ENCODE assay signal across 8 mouse cellular contexts in genomic region chr2:131190344-131191004, GRCm38 (mm10). TPM values are rescaled to one million over a fixed set of nuclear protein-coding genes. Genes with fewer than 3 reads are reported as not detected.
DNase-seq lines count a peak whose midpoint lies in the region; ATAC-seq and TF ChIP-seq lines count a peak whose summit lies in the region.

No protein-coding gene starts in this region.

- H3K27ac ChIP-seq in intestine, postnatal 0 days (ENCODE audit: low read depth, low read length) = no peak overlapping the region
- 0 out of 2 replicates have a peak overlapping the region, but pooled peaks have one; percentile 24 for H3K27ac ChIP-seq in stomach, postnatal 0 days (replicated peaks)

- no peak for TF ChIP-seq CTCF in intestine, postnatal 0 days (IDR thresholded peaks at IDR 0.05; ENCODE audit: low read depth)
- TF ChIP-seq CTCF in stomach, postnatal 0 days (IDR thresholded peaks at IDR 0.05; ENCODE audit: low read depth) = no peak

- peaks cover 3% of the 10 kb centered on the region; the same call in 1 of the 2 replicates for H3K4me1 ChIP-seq in intestine, postnatal 0 days (replicated peaks; ENCODE audit: control insufficient read depth, insufficient read depth, low read length)
- peaks cover 9% of the 10 kb centered on the region for H3K4me1 ChIP-seq in stomach, postnatal 0 days (replicated peaks; ENCODE audit: control insufficient read depth, insufficient read depth)

- 55% methylated on average over 10 of the region's 10 CpGs for WGBS in intestine, postnatal 0 days
- WGBS in stomach, postnatal 0 days = 38% methylated on average over 10 of the region's 10 CpGs

- no peak overlapping the region for H3K4me2 ChIP-seq in intestine, postnatal 0 days (replicated peaks; ENCODE audit: low read depth)
- no peak overlapping the region for H3K4me2 ChIP-seq in stomach, postnatal 0 days (replicated peaks; ENCODE audit: low read depth)

- peak; percentile 86 for DNase-seq in embryo, embryonic 10.5 days (ENCODE audit: low spot score)
- peak; percentile 23 for DNase-seq in lung, postnatal 25 days (ENCODE audit: low spot score)
- DNase-seq in stomach, postnatal 0 days (ENCODE audit: low spot score) = no peak
- DNase-seq in ovary, postnatal 10 days (ENCODE audit: low spot score) = no peak
- no peak for DNase-seq in frontal cortex, postnatal 25 days (ENCODE audit: low spot score in 2 of 2)
- no peak for DNase-seq in ovary, adult 18-20 months (ENCODE audit: low spot score)

- no peaks in the 10 kb centered on the region for H3K27me3 ChIP-seq in intestine, postnatal 0 days (replicated peaks; ENCODE audit: control insufficient read depth, insufficient read depth, low read length)
- H3K27me3 ChIP-seq in stomach, postnatal 0 days (ENCODE audit: control insufficient read depth, insufficient read depth, low read length) = no peaks in the 10 kb centered on the region

- TF ChIP-seq EP300 in stomach, postnatal 0 days (optimal IDR thresholded peaks at IDR 0.05) = no peak

- H3K36me3 ChIP-seq in intestine, postnatal 0 days (ENCODE audit: control insufficient read depth, insufficient read depth) = peaks cover 26% of the 10 kb centered on the region
- H3K36me3 ChIP-seq in stomach, postnatal 0 days (ENCODE audit: control insufficient read depth, insufficient read depth, low read length) = peaks cover 18% of the 10 kb centered on the region

- no peaks in the 10 kb centered on the region for H3K9me3 ChIP-seq in intestine, postnatal 0 days (ENCODE audit: control insufficient read depth)
- no peaks in the 10 kb centered on the region for H3K9me3 ChIP-seq in stomach, postnatal 0 days (ENCODE audit: control insufficient read depth, low read length)

- H3K4me3 ChIP-seq in intestine, postnatal 0 days (ENCODE audit: low read depth, low read length) = no peak overlapping the region
- H3K4me3 ChIP-seq in stomach, postnatal 0 days (ENCODE audit: low read depth, low read length) = no peak overlapping the region

- ATAC-seq in CD4-positive, CD25-positive, alpha-beta regulatory T cell, adult 4 months = peak; percentile 6
- peak; percentile 20; the same call in 1 of the 2 replicates for ATAC-seq in intestine, postnatal 0 days
- no peak for ATAC-seq in stomach, postnatal 0 days (ENCODE audit: low FRiP score, low TSS enrichment)

- H3K9ac ChIP-seq in intestine, postnatal 0 days (ENCODE audit: low read depth, low read length) = no peak overlapping the region
- H3K9ac ChIP-seq in stomach, postnatal 0 days (ENCODE audit: low read length) = no peak overlapping the region; the same call in none of the 2 replicates

RNA-seq across cellular contexts. Expression of gene Spef1, which starts 3.4 kb away (rescaled TPM):
- under 1 TPM; 0.34 to 0.79 TPM for polyA plus RNA-seq in CD4-positive, CD25-positive, alpha-beta regulatory T cell, adult 4 months (2017; shearing (Covaris generic))
- polyA plus RNA-seq in intestine, postnatal 0 days (2015; fragmentation: Nextera tagmentation; extraction: Ambion mirVana) = 2.0 and 2.1 TPM in 2 replicates
- polyA plus RNA-seq in stomach, postnatal 0 days (2015; fragmentation: Nextera tagmentation; extraction: Ambion mirVana) = 2.5 and 2.9 TPM in 2 replicates

RNA-seq across cellular contexts. Expression of gene Cdc25b, which starts 3.7 kb away (rescaled TPM):
- 10 to 100 TPM; 49.8 to 63.9 TPM for polyA plus RNA-seq in CD4-positive, CD25-positive, alpha-beta regulatory T cell, adult 4 months (2017; shearing (Covaris generic))
- polyA plus RNA-seq in intestine, postnatal 0 days (2015; fragmentation: Nextera tagmentation; extraction: Ambion mirVana) = 10.9 and 12.4 TPM in 2 replicates
- polyA plus RNA-seq in stomach, postnatal 0 days (2015; fragmentation: Nextera tagmentation; extraction: Ambion mirVana) = 38.7 and 39.5 TPM in 2 replicates

RNA-seq across cellular contexts. Expression of gene Cenpb, which starts 10.6 kb away (rescaled TPM):
- polyA plus RNA-seq in CD4-positive, CD25-positive, alpha-beta regulatory T cell, adult 4 months (2017; shearing (Covaris generic)) = 1 to 10 TPM; 2.1 to 2.5 TPM
- polyA plus RNA-seq in intestine, postnatal 0 days (2015; fragmentation: Nextera tagmentation; extraction: Ambion mirVana) = 15.9 and 17.4 TPM in 2 replicates
- polyA plus RNA-seq in stomach, postnatal 0 days (2015; fragmentation: Nextera tagmentation; extraction: Ambion mirVana) = 12.2 and 13.9 TPM in 2 replicates

RNA-seq across cellular contexts. Expression of gene Ap5s1, which starts 16.4 kb away (rescaled TPM):
- polyA plus RNA-seq in CD4-positive, CD25-positive, alpha-beta regulatory T cell, adult 4 months (2017; shearing (Covaris generic)) = 10 to 100 TPM; 23.8 to 28.5 TPM
- polyA plus RNA-seq in intestine, postnatal 0 days (2015; fragmentation: Nextera tagmentation; extraction: Ambion mirVana) = 37.3 and 37.5 TPM in 2 replicates
- 22.0 and 24.6 TPM in 2 replicates for polyA plus RNA-seq in stomach, postnatal 0 days (2015; fragmentation: Nextera tagmentation; extraction: Ambion mirVana)

RNA-seq across cellular contexts. Expression of gene 1700037H04Rik, which starts 30.6 kb away (rescaled TPM):
- 10 to 100 TPM; 37.5 to 50.3 TPM for polyA plus RNA-seq in CD4-positive, CD25-positive, alpha-beta regulatory T cell, adult 4 months (2017; shearing (Covaris generic))
- polyA plus RNA-seq in intestine, postnatal 0 days (2015; fragmentation: Nextera tagmentation; extraction: Ambion mirVana) = 145 and 164 TPM in 2 replicates
- 42.6 and 43.6 TPM in 2 replicates for polyA plus RNA-seq in stomach, postnatal 0 days (2015; fragmentation: Nextera tagmentation; extraction: Ambion mirVana)

Comparison
In these comparisons a context has a peak if more than half of its experiments do, and no peak if none do; other contexts are left out.
1. DNase-seq: peak in embryo, embryonic 10.5 days (single experiment) and lung, postnatal 25 days (single experiment); none in stomach, postnatal 0 days (single experiment), ovary, postnatal 10 days (single experiment), frontal cortex, postnatal 25 days (0 of 2) and ovary, adult 18-20 months (single experiment).